Mouse (Mus musculus): ENCODE results near the gene Pde10a.

- TF ChIP-seq CTCF (IDR thresholded peaks at IDR 0.05) (no peak), POLR2A (IDR thresholded peaks at IDR 0.05; ENCODE audit: insufficient read depth, low read depth, low read length) (no peak)
Observed at GRCm38 (mm10) chr17:8757576-8757975, 232.4 kb downstream of the Pde10a start.
